Mouse (Mus musculus) G1E (cell line): ENCODE measurements around the gene Coa3.

Experiments used
- CTCF ChIP-seq: IDR thresholded peaks from 2 replicates; pipeline ENCODE4 v1.5.1; 2012; ENCODE audit warnings: low read depth, low read length, inconsistent platforms, mixed read lengths
- GATA1 ChIP-seq: IDR thresholded peaks from 2 replicates; pipeline ENCODE4 v1.6.1; 2012; ENCODE audit warnings: borderline replicate concordance, low read length, inconsistent platforms, mixed read lengths
- GATA2 ChIP-seq: IDR thresholded peaks from 2 replicates; pipeline ENCODE4 v1.6.1; 2012; ENCODE audit warnings: low read depth, low read length, inconsistent platforms, borderline replicate concordance
- TAL1 ChIP-seq: conservative IDR thresholded peaks from 2 replicates; pipeline ENCODE4 v1.6.1; 2012; ENCODE audit warnings: low read depth, low read length, inconsistent platforms, mixed read lengths

DNA sequence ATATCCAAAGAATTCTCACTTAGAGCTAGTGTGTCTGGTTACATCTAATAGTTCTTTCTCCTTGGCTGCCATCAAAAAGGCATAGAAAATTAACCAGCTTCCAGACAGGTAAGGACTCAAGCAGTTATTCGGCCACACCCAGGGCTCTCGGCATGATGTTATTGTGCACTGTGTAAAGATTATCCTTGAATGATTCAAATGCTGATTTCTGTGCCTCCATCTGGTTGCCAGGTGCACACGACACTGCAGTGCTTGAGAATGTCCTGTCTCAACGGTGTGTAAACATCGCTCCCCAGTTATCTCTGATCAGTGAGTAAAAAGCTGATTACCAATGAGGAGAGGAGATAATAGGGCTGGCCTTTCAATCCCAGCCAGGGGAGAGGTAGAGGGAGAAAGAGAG is 28.8 kb upstream of the Coa3 start:
- no peak for TF ChIP-seq CTCF
- TF ChIP-seq GATA1 = no peak
- TF ChIP-seq TAL1 = no peak
- no peak for TF ChIP-seq GATA2
